Mouse (Mus musculus): ENCODE measurements around the gene Tm4sf19.
"Not testable (repeated sequence)": the region's sequence is repeated elsewhere in the genome, so short reads cannot be mapped to it uniquely, and the experiment has no call there.

Tm4sf19 gene

DNA sequence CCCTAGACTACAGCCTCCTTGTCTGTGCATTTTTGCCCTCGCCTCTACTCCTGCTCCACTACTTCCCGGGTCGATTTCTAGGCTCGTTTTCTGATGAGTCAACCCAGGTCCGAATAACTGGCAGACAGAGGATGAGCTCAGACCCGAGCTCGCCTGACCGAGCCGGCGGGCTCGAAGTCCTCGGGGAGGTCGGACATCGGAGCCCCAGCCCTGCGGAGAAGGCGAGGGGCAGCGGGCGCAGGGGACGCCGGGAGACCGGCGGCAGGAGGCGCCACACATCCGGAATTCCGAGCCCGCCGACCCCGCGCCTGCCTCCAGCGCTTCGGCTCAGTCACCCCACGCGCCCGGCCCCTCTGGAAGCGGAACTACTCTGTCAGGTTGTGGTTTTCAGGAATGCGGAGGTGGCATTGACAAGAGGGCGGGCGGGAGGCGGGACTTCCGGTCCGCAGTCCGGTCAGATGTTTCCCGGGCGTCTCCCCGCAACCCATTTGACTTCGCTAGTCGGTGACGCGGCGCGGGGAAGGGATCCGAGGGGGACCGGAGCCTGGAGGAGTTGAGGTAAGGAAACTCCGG is 30.3 kb downstream of the Tm4sf19 start, which contains the start of gene Pcyt1a:
TSS of gene Pcyt1a (plus strand) at position 448 of the 573 bp plus-strand sequence.
- DNase-seq (ENCODE audit: low read depth, low spot score): peak; percentile 94

DNA sequence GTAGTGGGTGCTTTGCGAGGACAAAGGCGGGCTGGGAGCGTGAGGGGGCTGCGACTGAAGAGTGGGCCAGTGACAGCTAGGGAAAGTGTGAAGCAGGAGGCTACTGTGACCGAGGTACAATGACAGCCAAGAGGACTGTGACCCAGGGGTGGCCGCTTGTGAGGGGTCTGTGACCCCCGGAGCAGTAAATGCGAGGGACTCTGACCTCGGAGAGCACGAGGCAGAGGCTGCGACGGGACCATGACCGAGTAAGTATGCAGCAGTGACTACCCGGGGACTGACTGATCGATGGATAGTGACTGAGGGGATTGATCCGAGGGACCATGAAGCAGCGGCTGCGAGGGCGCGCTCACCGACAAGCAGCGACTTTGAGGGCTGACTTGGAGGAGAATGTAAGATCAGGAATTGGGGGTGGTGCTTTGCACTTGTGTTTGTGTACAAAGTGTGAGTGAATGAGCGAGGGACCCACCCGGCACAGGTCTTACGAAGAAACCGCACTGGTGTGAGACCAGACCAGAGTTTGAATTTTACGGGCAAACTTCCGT is 30.8 kb downstream of the Tm4sf19 start:
- DNase-seq (ENCODE audit: low read depth, low spot score): no peak

DNA sequence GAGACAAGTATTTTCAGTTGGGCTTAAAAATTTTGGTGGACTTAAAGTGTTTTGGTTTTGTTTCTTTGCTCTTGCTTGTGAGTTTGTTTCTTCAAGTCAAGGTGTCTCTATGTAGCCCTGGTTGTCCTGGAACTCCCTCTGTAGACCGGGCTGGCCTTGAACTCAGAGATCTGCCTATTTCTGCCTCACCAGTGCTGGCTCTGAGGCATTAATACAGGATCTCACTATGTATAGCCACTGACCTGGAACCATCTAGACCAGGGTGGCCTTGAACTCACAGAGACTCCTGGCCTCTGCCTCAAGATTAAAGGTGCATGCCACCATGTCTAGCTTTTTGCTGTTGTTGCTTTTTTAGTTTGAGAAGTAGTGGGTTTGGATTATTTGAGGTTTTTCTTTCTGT is 31.6 kb downstream of the Tm4sf19 start:
- DNase-seq (ENCODE audit: low read depth, low spot score): no peak

DNA sequence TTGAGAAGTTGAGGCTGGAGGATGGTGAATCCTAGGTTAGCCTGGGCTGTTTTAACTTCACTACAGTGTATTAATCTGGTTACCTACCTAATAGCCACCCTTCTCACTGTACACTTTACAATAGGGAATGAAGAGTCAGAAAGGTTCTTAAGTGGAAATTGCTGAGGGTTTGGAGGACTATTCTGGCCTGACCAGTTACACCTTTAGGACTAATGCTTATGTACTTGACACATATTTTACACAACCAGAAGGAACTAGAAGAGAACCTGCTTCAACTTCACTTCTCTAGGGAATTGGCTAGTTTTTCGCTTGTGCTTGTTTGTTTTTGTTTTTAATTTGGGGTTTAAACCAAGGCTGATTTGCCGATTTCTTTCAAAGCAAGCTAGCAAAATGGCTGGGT is 32.8 kb downstream of the Tm4sf19 start:
- DNase-seq (ENCODE audit: low read depth, low spot score): no peak

DNA sequence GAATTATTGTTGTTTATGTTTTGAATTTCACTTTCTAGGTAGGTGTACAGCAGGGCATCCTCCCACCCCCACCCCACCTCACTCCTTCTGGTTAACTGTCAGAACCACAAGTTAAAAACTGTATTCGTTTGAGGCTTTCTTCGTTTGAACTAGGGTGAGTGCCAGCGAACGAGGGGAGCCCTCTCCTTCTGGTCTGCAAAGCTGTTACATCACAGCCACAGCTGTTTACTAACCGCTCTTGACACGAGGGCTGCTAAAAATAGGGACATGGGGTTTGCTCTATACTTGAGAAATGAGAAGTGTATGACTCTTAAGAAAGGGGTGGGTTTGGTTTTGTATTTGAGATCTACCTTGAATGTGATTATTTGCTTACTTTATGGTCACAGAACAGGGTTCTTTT is 33.8 kb downstream of the Tm4sf19 start:
- no peak for DNase-seq (ENCODE audit: low read depth, low spot score)

DNA sequence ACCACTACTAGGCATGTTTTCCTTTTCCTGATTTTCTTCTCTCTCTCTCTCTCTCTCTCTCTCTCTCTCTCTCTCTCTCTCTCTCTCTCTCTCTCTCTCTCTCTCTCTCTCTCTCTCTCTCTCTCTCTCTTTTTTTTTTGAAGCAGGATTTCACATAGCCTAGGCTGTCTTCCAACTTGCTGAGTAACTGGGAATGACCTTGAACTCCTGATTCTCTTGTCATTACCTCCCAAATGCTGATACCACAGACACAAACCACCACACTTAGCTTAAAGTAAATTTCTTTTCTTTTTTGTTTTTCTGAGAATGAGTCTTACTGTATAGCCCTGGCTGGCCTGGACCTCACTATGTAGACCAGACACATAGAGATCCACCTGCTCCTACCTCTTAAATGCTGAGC is 34.4 kb downstream of the Tm4sf19 start:
- DNase-seq (ENCODE audit: low read depth, low spot score): no peak

DNA sequence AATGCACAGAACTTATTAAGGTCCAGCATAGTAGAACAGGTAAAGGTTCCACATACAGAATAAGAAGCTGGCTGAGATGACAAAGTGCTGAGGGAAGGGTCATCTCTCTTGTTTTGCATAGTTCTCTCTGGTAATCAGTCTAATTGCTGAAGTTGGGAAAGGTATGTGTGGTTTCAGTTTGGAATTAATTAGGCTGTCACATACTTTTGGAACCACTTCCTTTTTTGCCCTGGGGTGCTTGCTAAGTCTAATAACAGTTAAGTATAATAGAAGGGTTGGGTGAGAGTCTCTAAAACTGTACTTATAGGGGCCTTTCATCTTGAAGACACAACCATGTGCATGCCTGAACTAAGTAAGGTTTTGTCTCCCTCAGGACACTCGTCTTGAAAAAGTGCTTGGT is 36.4 kb downstream of the Tm4sf19 start:
- DNase-seq (ENCODE audit: low read depth, low spot score): no peak

DNA sequence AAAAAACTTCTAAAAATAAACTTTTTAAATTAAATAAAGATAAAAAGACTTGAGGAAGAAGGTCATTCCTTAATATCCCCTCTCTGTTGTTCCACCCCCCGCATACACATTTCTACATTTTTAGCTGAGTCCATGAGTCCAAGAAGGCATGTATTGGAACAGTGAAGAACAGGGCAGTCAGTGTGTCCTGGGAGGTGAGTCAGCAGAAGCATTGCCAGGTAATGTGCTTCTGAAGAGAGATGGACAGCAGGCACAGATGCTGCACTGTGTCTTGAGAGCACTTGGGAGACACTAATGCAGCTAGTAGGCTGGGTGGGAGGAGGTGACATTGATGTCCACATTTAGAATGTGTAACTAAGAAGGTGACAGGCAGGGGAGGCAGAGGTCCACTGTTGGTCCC is 37.0 kb downstream of the Tm4sf19 start:
- no peak for DNase-seq (ENCODE audit: low read depth, low spot score)

DNA sequence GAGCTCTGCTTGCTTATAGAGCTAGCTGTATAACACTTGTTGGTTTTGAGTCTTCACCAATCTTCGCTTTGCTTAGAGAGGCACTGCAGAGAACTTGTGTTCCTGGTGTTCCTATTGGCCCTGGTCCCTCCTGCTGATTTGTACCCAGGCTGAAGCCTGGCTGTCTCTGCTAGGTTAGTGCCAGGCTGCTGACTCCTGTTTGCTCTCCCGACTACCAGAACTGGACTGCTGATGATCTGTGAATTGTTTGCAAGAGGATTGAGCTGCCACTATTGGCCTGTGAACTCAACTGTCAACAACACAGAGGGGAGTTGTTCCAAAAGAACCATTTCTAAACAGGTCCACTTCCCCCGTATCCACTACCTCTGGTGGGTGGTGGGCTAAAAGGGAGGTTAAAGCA is 41.1 kb downstream of the Tm4sf19 start:
- no peak for DNase-seq (ENCODE audit: low read depth, low spot score)

DNA sequence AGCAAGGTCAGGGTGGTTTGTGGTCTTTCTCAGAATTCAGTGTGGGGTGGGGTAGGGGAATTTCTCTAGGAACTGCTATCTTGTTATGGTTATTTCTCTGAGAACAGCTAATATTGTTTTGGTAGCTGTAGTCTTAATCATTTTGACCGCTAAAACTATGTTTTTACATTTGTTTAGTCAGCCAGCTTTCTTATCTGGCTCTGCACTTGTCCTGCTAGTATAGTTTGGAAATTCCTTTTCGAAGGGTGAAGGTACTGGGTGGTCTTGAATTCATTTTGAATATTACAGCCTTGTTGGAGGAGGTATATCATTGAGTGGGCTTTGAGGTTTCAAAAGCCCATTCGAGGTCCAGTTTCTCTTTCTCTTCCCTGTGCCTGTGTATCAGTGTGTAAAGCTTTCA is 44.3 kb downstream of the Tm4sf19 start:
- not testable (repeated sequence) for DNase-seq (ENCODE audit: low read depth, low spot score)

DNA sequence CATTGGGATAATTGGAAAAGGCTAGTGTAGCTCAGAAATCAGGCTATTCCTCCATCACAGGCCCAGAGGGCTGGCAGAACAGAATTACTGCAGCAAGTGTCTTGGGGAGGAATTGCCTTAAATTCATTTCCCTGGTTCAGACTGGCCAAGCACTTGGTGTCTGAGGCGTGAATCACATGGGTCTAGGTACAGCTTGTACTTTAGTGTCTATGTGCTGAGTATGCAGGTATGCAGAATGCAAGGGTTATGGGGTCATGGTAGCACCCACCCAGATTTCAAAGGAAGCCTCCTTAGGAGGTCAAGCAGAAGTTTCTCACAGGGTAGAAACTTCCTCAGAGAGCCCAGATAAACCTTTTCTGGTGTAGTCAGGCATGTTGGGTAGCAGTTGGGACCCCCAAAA is 45.3 kb downstream of the Tm4sf19 start:
- DNase-seq (ENCODE audit: low read depth, low spot score): no peak

DNA sequence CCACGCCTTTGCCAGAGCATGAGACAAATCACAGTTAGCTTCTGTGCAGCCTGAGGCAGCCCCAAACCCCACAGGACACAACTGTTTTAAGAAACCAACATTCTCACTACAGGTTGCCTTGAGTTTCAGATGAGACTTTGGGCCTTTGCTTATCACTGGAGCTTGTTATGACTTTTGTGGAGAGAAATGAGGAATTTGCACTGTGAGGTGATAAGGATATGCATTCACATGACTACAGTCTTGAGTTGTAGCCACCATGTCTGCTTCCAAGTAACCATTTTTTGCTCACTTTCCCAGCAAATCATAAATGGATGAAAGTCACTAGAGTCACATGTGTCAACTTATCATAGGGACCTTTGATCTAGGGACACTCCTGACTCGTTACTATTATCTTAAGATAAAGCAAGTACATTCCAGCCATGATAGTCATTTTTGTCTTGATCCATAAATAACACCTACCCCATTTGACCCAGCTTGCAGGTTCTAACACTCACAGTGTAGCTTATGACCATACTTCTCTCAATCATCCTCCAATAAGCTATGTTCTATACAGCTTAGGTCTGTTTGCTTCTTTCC is 46.3 kb downstream of the Tm4sf19 start:
- DNase-seq (ENCODE audit: low read depth, low spot score): no peak

DNA sequence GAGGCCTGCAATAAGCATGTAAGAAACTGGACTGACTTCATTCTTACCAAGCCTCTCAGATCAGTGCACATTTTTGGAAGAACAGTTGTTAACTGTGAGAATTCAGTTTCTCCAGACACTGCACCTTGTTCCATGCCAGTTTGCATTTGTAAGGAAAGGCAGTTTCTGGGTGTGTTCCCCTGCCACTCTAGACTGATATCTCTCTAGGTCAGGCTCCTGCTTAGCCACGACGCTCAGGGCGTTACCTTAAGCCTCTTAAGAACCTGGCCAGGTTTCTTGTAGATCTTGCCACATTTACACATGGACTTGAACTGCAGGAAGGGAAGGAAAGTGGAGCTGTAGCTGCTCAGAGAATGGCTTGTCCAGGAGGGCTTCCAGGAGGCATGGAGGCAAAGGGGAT is 49.4 kb downstream of the Tm4sf19 start:
- no peak for DNase-seq (ENCODE audit: low read depth, low spot score)

DNA sequence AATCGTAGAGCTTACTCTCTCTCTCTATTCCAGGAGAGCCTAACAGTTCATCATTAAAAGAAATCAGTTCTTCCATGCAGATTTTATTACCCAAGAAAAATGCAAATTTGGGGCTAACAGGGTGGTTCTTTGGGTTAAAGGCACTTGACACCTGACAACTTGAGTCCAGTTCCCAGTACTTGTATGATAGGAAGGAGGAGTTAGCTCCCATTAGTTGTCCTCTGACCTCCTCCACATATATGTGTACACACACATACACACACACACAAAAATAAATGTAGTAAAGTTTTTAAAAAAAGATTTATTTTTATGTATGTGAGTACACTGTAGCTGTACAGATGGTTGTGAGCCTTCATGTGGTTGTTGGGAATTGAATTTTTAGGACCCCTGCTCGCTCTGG is 49.8 kb downstream of the Tm4sf19 start:
- DNase-seq (ENCODE audit: low read depth, low spot score): no peak

DNA sequence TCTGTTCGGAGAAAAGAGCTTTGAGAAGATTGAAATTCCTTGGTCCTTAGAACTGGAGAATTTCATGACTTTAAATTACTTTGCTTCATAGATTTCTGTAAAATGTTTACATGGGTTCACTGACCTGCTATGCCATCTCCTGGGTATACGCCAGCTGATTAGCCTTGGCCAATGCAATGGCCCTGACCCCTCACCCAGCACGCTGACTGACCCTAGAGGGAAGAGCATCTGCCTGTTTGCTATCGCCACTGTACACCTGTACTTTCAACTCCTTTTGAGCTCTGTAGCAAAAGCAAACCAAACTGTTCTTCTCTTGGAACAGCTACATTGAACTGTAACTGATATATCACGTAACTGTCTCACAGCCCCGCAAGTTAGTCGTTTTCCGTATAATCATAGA is 52.8 kb downstream of the Tm4sf19 start:
- no peak for DNase-seq (ENCODE audit: low read depth, low spot score)

DNA sequence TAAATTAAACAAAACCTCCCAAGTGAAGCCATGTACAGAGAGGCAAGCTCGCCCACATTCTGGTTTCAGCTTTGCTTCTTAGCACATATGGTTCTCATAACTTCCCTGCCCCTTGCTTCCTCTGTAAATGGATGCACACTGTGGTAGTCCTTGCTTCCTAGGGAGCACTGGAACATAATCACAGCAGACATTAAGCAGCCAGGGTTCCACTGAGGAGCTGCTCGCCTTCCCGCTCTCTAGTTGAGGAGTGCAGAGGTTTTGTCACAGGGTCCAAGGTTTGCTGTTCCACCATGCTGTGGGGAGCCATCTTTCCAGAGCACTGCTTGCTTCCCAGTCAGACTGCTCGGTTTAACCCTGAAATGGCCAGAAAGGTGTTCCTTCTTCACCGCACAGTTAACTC is 54.3 kb downstream of the Tm4sf19 start:
- no peak for DNase-seq (ENCODE audit: low read depth, low spot score)

DNA sequence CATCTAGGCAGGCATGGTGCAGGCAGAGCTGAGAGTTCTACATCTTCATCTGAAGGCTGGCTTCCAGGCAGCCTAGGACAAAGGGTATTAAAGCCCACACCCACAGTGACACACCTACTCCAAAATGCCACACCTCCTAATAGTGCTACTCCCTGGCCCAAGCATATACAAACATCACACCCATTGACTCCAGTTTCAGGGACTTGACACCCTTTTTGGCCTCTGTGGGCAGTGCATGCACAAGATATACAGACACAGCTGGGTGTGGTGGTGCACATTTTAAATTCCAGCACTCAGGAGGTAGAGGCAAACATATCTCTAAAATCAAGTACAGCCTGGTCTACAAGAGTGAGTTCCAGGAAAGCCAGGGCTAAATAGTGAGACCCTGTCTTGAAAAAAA is 55.8 kb downstream of the Tm4sf19 start:
- DNase-seq (ENCODE audit: low read depth, low spot score): no peak

DNA sequence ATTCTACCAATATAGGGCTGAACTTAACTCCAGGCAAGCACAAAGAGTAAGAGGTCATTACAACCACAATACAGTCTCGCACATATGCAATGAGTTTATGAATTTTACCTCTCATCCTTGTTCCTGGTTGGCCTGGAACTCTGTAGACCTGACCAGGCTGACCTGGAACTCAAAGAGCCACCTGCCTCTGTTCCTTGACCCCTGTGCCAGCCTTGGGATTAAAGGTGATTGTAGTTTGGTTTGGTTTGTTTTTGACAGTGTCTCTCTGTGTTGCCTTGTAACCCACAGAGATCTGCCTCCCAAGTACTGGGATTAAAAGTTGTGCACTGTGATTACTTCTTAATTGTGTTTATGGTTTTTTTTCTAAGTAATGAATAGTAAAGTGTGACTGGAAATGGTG is 56.5 kb downstream of the Tm4sf19 start:
- no peak for DNase-seq (ENCODE audit: low read depth, low spot score)
